Mouse (Mus musculus): ENCODE results near the gene Pear1. TPM values are rescaled to one million over a fixed set of nuclear protein-coding genes. Genes with fewer than 3 reads are reported as not detected.

Pear1 gene
- total RNA-seq, 2 experiments from 2014 or later = 17.9 to 21.7 TPM

DNA sequence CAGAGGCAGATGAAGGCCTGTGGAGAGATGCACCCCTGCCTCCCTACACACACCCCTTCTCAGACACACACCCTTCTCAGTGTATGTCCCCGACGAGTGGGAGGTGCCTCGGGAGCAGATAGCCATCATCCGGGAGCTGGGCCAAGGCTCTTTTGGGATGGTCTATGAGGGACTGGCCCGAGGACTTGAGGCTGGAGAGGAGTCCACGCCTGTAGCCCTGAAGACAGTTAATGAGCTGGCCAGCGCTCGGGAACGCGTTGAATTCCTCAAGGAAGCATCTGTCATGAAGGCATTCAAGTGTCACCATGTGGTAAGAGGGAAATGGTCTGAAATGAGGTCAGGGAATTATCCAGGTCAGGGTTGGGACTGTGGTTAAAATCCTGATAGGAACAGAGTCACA is 11.2 kb downstream of the Pear1 start:
- DNase-seq (ENCODE audit: low spot score) = no peak
- intact Hi-C loops (cut with DNase I) = no loop called here

DNA sequence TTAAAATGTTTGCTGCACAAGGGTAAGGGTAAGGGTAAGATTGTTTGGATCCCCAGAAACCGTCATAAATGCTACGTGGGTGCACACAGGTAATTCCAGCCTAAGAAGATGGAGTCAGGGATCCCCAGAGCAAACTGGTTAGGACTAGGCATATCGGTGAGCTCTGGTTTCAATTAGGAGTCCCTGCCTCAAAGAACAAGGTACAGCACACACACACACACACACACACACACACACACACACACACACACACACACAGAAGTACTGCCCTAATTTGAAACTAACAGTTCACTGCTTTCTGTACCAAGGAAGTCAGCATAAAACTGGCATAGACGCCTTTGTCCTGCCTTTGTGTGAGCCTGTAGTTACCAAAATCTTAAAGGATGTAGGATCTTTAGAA is 11.7 kb downstream of the Pear1 start:
- intact Hi-C loops (cut with DNase I) = no loop called here
- no peak for DNase-seq (ENCODE audit: low spot score)

DNA sequence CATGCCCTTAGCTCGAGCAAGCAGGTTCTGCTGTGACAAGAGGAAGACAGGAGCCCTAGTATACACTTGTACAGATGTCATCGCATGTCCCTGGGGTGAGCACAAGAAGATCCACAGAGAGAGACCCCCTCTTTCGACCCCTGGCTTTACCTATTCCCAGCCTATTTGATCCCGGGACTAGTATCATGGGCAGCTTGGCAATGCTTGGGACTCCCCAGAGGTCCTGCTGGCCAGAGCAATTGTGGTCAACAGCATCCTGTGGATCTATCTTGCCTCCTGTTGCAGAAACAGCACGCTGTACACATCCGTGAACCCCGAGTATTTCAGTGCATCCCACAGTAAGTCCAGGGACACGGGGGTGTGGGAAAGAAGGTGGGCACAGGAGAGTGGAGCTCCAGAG is 12.8 kb downstream of the Pear1 start:
- intact Hi-C loops (cut with DNase I) = no loop called here
- DNase-seq (ENCODE audit: low spot score) = no peak

DNA sequence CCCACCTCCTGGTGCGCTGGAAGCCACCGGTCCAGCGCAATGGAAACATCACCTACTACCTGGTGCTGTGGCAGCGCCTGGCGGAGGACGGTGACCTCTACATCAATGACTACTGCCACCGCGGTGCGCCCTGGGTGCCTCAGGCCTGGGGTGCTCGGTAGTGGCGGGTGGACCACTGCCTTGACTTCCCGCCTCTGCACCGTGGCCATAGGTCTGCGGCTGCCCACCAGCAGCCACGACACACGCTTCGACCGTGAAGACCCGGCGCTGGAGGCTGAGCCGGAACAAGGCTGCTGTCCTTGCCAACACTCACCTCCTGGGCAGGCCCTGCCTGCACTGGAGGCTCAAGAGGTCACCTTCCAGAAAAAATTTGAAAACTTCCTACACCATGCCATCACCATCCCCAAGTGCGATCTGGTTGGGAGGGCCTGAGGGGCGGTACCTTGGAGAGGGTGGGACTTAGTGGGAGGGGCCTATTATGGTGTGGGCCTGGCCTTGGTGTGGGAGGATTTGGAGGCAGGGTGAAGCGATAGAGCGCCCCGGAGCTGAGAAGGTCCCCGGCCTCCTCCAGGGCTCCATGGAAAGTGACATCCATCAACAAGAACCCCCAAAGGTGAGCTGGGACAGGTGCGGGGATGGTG is 14.7 kb downstream of the Pear1 start:
- DNase-seq (ENCODE audit: low spot score) = no peak
- intact Hi-C loops (cut with DNase I) = no loop called here

DNA sequence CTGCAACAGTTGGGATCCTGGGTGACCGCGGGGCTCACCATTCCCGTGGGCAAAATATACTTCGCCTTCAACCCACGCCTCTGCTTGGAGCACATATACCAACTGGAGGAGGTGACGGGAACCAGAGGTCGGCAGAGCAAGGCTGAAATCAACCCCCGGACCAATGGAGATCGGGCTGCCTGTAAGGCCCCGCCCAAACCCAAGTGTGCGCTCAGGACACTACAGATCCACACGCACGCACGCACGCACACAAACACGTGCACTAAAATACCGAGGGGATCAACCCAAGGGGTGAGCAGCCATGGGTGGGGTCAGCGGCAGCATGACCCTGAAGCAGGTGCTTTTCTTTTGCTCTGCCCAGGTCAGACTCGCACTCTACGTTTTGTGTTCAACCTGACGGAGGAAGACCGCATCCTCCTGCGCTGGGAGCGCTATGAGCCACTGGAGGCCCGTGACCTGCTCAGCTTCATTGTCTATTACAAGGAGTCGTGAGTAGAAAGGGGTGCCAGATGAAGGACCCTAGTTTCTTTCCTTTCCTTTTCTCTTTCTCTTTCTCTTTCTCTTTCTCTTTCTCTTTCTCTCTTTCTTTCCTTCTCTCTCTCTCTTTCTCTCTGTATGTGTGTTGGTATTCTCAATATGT is 19.9 kb downstream of the Pear1 start:
- intact Hi-C loops (cut with DNase I) = no loop called here
- no peak for DNase-seq (ENCODE audit: low spot score)

DNA sequence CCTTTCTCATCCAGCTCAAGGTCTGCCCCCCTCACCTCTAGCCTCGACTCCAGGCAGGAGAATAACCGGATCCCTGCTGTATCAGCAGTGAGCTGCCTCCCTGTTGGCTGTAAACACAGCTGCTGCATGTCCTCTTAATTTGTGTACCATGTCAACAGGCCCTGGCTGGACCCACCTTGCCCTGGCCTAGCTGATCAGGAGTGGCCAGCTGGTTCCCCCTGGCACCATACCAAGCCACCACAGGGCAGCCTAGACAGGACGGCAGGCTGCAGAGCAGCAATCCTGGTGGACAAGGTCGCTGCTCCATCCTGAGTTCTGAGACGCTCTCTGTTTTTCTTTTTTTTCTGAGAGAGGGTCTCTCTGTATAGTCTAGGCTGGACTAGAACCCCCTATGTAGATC is 22.4 kb downstream of the Pear1 start:
- intact Hi-C loops (cut with DNase I) = no loop called here
- DNase-seq (ENCODE audit: low spot score) = no peak

DNA sequence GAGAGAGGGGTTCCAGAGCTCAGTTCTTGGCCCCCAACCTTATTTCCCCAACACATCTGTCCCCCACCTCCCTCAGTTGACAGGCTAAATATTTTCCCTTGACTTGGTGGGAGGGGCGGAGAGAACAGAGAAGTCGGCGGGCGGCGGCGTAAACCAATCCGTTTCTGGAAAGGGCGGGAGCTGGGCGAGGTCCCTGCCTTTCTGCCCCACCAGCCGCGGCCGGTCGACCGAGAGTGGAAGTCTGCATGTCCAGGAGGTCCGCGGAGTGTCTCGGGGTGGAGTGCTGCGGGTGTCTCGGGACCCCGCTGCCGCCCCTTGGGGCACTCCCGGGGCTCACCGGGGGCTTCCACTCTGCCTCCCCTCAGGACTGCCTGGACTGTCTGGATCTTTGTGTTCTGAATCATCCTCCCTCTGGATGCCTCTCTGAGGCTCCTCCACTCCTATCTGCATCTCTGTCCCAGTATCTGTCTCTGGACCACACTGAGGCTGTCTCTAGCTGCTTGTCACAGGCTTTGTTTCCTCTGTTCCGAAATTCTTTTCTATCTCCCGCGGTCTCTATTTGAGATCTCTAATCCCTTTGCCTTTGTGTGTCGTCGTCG is 27.3 kb downstream of the Pear1 start, which contains the start of gene Insrr:
Gene Insrr, plus strand, starts transcription at position 216 of the 599 bp plus-strand sequence.
- intact Hi-C loops (cut with DNase I) = no loop called here
- no peak for DNase-seq (ENCODE audit: low spot score)

DNA sequence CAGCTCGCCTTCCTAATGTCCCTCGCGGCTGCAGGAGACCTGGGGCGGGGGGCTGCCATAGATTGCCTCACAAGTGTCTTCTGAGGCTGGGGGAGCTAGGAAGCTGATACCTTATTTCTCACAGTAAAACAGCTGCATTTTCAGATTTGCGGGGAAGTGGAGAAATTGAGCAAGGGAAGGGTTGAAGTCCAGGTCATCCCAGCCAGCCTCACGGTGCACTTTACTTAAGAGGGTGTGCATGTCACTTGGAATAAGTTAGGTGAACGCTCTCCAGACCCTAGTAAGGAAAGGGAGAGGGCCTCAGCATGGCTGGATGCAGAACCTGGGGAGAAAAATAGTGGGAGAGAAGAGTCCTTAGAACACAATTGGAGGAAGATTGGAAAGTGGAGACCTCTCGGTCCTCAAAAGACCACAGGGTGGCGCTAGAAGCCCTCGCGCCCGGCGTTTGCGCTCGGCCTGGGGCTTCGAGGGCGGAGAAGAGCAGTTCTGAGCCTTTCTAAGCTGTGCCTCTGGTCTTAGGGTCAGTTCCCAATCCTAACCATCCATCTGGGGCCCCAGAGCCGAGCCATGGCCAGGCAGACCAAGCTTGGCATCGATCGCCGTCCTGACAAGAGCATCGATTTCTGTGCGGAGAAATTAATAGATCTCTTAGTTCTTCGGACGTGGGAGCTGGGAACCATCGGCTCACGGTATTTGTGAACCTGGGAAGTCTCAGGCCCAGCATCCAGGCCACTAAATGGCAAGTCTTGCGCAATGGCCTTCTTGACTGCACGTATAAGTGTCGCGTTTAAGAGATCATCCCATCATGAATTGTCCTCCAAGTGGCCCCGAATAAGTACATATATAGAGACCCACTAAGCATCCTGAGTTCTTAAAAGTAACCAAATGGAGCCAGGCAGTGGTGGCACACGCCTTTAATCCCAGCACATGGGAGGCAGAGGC is 28.5 kb downstream of the Pear1 start:
- intact Hi-C loops (cut with DNase I) = loop anchor here (1.0 to 2.0 kb wide), 3 partner anchors 21 to 65 kb away; no protein-coding TSS in a partner anchor
- DNase-seq (ENCODE audit: low spot score) = no peak

DNA sequence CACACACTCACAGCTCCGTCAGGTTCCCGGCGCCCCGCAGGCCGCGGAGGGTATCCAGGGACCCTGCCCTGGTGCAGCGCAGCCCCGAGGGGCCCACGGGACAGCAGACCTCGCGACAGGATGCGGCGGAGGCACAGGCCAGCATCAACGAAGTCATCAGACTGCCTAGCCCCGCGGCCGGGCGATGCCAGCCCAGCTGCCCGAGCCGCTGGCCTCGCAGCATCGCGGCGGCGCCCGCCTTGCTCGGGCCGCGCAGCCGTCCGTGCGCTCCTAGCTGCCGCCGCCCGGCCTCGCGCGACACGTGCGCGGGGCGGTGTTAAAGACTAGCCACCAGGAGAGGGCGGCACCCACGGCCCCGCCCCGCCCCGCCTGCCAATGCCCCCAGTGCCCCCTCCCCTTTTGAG is 29.2 kb downstream of the Pear1 start, which contains the start of gene Ntrk1:
Gene Ntrk1, minus strand, starts transcription at position 241 of the 404 bp plus-strand sequence.
- no peak for DNase-seq (ENCODE audit: low spot score)
- intact Hi-C loops (cut with DNase I) = loop anchor here (1.0 to 2.0 kb wide), 3 partner anchors 21 to 65 kb away; no protein-coding TSS in a partner anchor

DNA sequence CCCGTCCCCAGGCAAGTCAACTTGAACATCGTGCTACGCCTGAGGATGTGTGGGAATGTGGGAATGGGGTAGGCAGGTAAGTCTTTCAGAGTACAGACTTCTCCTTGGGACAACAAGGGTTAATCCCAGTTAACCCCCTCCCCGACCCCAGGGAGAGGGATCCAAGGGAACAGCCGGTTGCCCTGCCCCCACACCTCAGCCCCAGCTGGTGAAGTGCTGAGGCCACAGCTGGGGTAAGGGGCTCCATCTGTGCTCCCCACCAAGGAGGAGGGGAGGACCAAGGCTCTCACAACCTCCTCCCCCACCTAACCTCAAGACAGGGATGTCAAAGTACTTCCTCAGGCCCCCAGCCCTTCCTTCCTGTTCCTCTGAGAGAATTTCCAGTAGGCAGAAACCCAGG is 34.3 kb downstream of the Pear1 start:
- intact Hi-C loops (cut with DNase I) = no loop called here

DNA sequence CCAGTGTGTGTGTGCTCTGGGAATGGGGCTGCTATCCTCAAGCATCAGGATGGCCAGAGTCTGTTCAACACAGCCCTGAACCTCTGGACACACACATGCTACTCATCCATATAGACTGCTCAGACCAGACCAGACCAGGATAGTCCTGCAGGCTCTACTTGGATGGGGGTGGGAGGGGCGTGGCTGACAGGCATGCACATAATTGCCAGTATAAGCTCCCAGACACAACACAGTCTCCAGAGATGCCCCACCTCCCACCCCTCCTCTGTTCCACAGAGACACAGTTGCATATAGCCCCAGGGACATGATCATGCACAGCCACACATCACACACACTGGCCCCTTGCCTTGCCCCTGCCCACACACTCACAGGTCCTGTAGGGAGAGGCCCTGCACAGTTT is 34.9 kb downstream of the Pear1 start:
- intact Hi-C loops (cut with DNase I) = no loop called here
- DNase-seq (ENCODE audit: low spot score) = no peak

More for the DNA sequence above, 34.3 kb downstream of the Pear1 start:
- DNase-seq (ENCODE audit: low spot score) = no peak

DNA sequence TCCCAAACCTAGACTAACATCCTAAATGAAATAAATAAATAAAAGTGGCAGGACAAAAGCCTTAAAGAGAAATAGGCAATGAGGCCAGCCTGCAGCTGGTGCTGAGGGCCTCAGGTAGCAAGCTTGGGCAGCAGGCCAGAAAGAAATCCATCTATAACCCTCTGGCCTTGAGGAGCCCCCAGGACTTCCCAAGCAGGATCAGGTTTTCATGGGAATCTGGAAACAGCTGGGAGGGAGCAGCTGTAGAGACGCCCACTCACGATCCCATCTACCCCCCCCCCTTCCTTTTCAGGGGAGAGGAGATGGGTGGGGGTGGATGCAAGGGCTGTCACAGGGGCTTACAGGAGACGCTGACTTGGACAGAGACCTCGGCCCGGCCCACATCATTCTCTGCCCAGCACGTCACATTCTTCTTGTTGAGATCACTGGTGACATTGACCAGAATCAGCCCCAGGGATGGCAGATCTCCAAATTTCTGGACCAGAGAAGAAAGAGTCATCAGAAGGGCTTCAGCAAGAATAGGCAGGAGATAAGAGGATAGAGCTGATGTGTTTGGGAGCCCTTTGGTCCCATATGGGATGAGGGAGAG is 38.4 kb downstream of the Pear1 start:
- no peak for DNase-seq (ENCODE audit: low spot score)
- intact Hi-C loops (cut with DNase I) = no loop called here

DNA sequence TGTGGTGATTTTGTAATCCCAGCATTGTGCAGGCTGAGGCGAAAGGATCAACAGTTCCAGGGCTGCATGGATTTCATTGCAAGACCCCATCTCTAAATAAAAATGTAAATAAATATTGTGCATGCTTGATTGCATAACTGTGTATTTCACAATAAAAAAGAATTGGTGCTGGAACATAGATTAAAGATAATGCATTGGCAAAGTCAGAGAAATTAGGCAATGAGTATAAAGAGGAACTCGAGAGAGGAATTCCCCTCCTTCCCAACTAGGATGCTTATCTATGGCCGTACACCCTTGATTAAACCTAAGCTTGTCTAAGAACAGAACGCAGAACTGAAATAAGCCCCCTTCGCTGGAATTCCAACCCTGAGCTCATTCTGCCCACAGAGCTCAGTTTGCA is 39.0 kb downstream of the Pear1 start:
- no peak for DNase-seq (ENCODE audit: low spot score)
- intact Hi-C loops (cut with DNase I) = no loop called here

DNA sequence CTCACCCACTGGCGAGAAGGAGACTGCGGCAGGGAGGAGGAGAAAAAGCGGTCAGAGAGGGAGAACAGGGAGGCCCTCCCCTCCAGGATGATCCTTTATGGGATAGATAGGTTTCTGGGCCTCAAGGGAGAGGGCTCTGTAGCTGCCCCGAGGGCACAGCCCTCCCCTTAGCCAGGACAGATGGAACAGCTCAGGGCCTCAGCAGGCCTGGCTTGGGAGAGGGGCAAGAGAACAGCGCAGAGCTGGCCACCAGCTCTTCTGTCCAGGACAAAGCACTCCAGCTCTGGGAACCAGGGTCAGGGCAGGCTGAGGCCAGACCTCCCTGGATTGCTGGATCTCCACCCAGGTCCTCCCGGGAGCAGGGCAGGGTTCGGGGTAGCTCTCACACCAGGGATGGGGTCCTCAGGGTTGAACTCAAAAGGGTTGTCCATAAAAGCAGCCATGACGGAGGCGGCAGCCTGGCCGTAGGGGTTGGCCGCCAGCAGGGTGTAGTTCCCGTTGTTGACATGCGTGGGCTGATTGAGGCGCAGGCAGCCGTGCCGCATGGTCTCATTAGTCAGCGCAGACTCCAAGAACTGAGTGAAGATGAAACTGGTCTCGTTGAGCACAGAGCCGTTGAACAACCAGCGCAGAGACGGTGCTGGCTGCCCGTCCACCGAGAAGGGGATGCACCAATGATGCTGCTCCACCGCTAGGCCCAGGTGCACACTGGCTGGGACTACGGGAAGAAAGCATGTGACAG is 40.7 kb downstream of the Pear1 start:
- no peak for DNase-seq (ENCODE audit: low spot score)

DNA sequence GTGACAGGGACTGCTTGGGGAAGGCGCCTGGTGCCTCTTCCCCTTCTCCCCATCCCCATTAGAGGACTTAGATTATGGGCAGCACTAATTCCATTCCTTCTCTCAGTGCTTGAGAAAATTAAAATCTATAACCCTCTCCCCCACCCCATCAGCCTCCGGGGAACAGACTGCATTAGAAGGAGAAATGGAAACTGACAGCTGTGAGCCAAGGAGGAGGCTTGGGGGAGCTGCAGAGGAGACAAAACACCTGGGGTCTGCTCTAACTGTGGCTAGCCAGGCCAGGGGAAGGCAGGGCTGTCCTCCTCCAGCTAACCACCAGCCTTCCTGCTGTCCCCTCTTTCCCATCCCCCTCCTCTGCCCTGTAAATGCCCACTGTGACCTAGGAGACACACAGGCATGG is 45.0 kb downstream of the Pear1 start:
- DNase-seq (ENCODE audit: low spot score) = no peak
- intact Hi-C loops (cut with DNase I) = no loop called here

More for the DNA sequence above, 40.7 kb downstream of the Pear1 start:
- intact Hi-C loops (cut with DNase I) = no loop called here

DNA sequence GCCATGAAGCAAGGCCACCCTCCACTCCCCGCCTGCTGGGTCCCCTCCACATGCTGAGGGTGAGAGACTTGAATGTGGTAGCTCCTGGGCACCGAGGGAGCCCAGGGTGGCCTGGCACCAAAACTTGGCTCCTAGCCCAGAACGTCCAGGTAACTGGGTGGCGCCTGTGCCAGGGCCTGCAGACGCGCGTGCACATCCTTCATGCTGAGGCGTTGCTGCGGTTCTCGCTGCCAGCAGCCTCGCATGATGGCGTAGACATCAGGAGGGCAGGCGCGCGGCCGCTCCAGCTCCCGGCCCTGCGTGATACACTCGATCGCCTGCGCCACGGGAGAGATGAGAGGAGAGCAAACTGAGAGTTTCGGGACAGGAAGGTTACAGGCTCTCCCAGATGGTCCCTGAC is 45.8 kb downstream of the Pear1 start:
- intact Hi-C loops (cut with DNase I) = no loop called here
- DNase-seq (ENCODE audit: low spot score) = no peak

DNA sequence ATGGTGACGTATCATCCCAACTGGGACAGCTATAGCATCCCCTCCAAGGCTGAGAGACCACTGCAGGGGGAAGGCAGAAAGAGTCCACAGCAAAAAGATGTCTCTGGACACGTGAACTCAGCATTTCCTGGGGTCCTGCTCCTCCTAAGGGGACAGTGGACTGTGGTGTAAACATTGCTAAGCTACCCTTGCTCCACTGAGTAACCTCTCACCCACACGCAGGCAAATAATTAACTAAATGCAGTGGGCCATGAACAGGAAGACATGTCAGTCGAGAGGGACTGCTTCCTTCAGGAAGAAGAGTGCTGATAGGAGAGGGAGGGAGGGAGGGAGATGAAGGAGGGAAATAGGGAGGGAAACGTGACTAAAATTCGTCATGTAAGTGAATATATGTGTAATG is 53.0 kb downstream of the Pear1 start:
- intact Hi-C loops (cut with DNase I) = no loop called here
- DNase-seq (ENCODE audit: low spot score) = no peak

DNA sequence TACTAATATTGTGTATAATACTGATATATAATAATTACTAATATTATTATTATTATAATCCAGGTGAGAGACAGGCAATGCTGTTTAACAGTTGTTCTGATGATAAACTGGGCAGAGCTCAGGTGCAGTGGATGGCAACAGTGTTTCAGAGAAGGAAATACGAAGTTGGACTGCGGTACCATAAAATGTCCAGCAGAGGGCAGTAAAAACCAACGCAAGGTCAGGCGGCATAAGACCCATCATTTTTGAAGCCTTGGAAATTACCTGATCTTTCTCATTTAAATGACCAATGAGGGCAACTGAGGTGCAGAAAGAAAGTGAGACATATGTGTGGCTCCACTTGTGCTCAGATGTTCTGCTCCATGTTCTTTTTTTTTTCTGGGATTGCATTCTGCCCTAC is 53.8 kb downstream of the Pear1 start:
- intact Hi-C loops (cut with DNase I) = loop anchor here (1.0 kb wide), 2 partner anchors 46 to 68 kb away; no protein-coding TSS in a partner anchor
- no peak for DNase-seq (ENCODE audit: low spot score)

DNA sequence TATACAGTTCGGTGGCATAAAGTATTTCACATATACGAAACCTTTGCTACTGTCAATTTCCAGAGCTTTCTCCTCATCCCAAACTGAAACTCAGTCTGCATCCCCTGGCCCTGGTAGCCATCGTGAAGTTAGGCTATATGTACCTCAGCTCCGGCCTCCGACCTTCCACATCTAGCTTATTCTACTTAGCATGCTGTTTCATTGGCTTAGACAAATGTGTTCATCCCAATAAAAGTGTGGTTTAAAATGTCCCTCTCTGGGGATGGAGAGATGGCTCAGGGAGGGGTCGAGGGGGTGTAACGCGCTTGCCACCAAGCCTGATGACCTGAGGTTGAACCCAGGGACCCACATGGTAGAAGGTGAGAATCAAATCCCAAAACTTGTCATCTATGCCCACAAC is 54.6 kb downstream of the Pear1 start:
- intact Hi-C loops (cut with DNase I) = loop anchor here (2.0 to 10.0 kb wide), 2 partner anchors 21 to 215 kb away; partner anchors contain the start of gene Lrrc71
- DNase-seq (ENCODE audit: low spot score) = no peak

Measured in heart, postnatal 25 days (tissue).